Comparison of ENCODE assay signal across 9 mouse cellular contexts in the genomic region with DNA sequence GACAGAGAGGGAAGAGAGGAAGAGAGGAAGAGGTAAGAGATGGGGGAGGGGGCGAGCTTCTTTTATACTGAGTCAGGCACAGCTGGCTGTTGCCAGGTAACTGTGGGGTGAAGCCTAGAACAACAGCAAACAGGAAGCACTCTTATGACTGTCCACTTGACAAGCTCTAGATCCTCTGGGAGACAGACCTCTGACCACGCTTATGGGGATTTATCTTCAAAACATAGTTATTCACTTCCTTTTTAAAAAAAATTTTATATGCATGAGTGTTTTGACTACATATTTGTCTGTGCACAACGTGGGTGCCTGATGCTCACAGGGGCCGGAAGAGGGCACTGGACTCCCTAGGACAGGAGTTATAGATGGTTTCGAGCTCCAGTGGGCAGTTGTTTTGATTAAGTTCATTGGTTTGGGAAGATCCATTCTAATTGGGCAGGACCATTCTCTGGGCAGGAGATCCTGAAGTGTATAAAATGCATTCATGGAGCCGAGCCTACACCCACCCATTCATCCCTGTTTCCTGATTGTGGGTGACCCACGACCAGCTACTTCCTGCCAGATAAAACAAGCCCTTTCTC. TPM values are rescaled to one million over a fixed set of nuclear protein-coding genes. Genes with fewer than 3 reads are reported as not detected.
DNase-seq lines count a peak whose midpoint lies in the region; ATAC-seq lines count a peak whose summit lies in the region.
"Had no signal": no experiment of that assay in that cellular context is flagged by ENCODE, and none has a peak within 500 bp of the region (broad histone marks: within the 10 kb centered on the region; RNA-seq: fewer than 3 reads in every experiment).

No protein-coding gene starts in this region.

- no peaks in the 10 kb centered on the region for H3K36me3 ChIP-seq in hindbrain, embryonic 12.5 days
- H3K36me3 ChIP-seq in hindbrain, embryonic 16.5 days (ENCODE audit: control insufficient read depth, insufficient read depth, low read length) = no peaks in the 10 kb centered on the region
- H3K36me3 ChIP-seq in limb, embryonic 10.5 days = no peaks in the 10 kb centered on the region
- H3K36me3 ChIP-seq in splenic B cell, adult 2 months (ENCODE audit: control insufficient read depth, insufficient read depth, low read length, poor library complexity, severe bottlenecking) = no peaks in the 10 kb centered on the region

- intact Hi-C loops in gastrocnemius, postnatal 14 days (cut with DNase I; ENCODE audit: low total_unique reads) = no loop called here

- no peaks in the 10 kb centered on the region for H3K27me3 ChIP-seq in hindbrain, embryonic 12.5 days
- no peaks in the 10 kb centered on the region for H3K27me3 ChIP-seq in hindbrain, embryonic 16.5 days (replicated peaks; ENCODE audit: control insufficient read depth, insufficient read depth, low read length)
- H3K27me3 ChIP-seq in limb, embryonic 10.5 days (ENCODE audit: low read depth, poor library complexity, severe bottlenecking) = peaks cover 7% of the 10 kb centered on the region; the same call in 1 of the 2 replicates
- H3K27me3 ChIP-seq in splenic B cell, adult 2 months (ENCODE audit: control insufficient read depth, insufficient read depth, low read length, poor library complexity, severe bottlenecking) = no peaks in the 10 kb centered on the region

- H3K4me3 ChIP-seq in hindbrain, embryonic 12.5 days = no peak overlapping the region
- H3K4me3 ChIP-seq in hindbrain, embryonic 16.5 days (ENCODE audit: low read length) = no peak overlapping the region
- H3K4me3 ChIP-seq in limb, embryonic 10.5 days = peak overlapping the region; percentile 36

- 26% methylated on average over 7 of the region's 7 CpGs for whole genome bisulfite sequencing in hindbrain, embryonic 12.5 days
- 24% methylated on average over 7 of the region's 7 CpGs for WGBS in hindbrain, embryonic 16.5 days
- WGBS in limb, embryonic 10.5 days = 28% methylated on average over 7 of the region's 7 CpGs

- no peak overlapping the region for H3K9ac ChIP-seq in hindbrain, embryonic 12.5 days
- no peak overlapping the region for H3K9ac ChIP-seq in hindbrain, embryonic 16.5 days (ENCODE audit: low read depth, low read length)

- ATAC-seq in hindbrain, embryonic 12.5 days (ENCODE audit: low FRiP score) = no peak
- ATAC-seq in hindbrain, embryonic 16.5 days = no peak
- ATAC-seq in activated CD4-positive, CD25-positive, alpha-beta regulatory T cell, adult 4 months = peak; percentile 33

- DNase-seq in limb, embryonic 10.5 days (ENCODE audit: low spot score) = no peak
- peak; percentile 75 for DNase-seq in splenic B cell, adult 2 months (ENCODE audit: low read depth, low spot score)
- no peak for DNase-seq in Muller cell, postnatal 12 days (ENCODE audit: inconsistent ontology term)
- DNase-seq in gastrocnemius, postnatal 14 days = no peak
- no peak for DNase-seq in urinary bladder, postnatal 4 days (ENCODE audit: low spot score in 2 of 2)
- DNase-seq: kidney, adult 9 months had no signal

- peaks cover 27% of the 10 kb centered on the region for H3K4me1 ChIP-seq in hindbrain, embryonic 12.5 days
- peaks cover 13% of the 10 kb centered on the region for H3K4me1 ChIP-seq in hindbrain, embryonic 16.5 days (ENCODE audit: control insufficient read depth, insufficient read depth, low read depth, low read length)
- H3K4me1 ChIP-seq in limb, embryonic 10.5 days = peaks cover 40% of the 10 kb centered on the region

- peak overlapping the region; percentile 34; the same call in 1 of the 2 replicates for H3K4me2 ChIP-seq in hindbrain, embryonic 12.5 days (replicated peaks)
- no peak overlapping the region; the same call in none of the 2 replicates for H3K4me2 ChIP-seq in hindbrain, embryonic 16.5 days (ENCODE audit: low read length)

- no peaks in the 10 kb centered on the region for H3K9me3 ChIP-seq in hindbrain, embryonic 12.5 days (replicated peaks)
- H3K9me3 ChIP-seq in hindbrain, embryonic 16.5 days (ENCODE audit: control insufficient read depth, low read length) = peaks cover 3% of the 10 kb centered on the region; the same call in 1 of the 2 replicates
- H3K9me3 ChIP-seq in limb, embryonic 10.5 days (replicated peaks) = no peaks in the 10 kb centered on the region

- H3K27ac ChIP-seq in hindbrain, embryonic 12.5 days = no peak overlapping the region; the same call in 1 of the 2 replicates
- H3K27ac ChIP-seq in hindbrain, embryonic 16.5 days (ENCODE audit: low read depth, low read length) = no peak overlapping the region; the same call in 1 of the 2 replicates
- H3K27ac ChIP-seq in limb, embryonic 10.5 days = peak overlapping the region; percentile 80

RNA-seq across cellular contexts. Expression of a gene that starts 0.8 kb away (rescaled TPM):
- polyA plus RNA-seq in hindbrain, embryonic 12.5 days (2016; fragmentation: Nextera tagmentation; extraction: Ambion mirVana) = 0.50 and 0.93 TPM in 2 replicates
- 1.2 and 1.8 TPM in 2 replicates for polyA plus RNA-seq in hindbrain, embryonic 16.5 days (2015; fragmentation: Nextera tagmentation; extraction: Ambion mirVana)
- polyA plus RNA-seq in activated CD4-positive, CD25-positive, alpha-beta regulatory T cell, adult 4 months (2017; shearing (Covaris generic)) = 1 to 10 TPM; 3.5 to 5.2 TPM
- 0.36 and 0.79 TPM in 2 replicates for polyA plus RNA-seq in limb, embryonic 10.5 days (2016; fragmentation: Nextera tagmentation; extraction: Ambion mirVana)
- under 1 TPM in 1 of 2 experiments, not detected in 1; 0.11 TPM for total RNA-seq in gastrocnemius, postnatal 14 days (2021)

RNA-seq across cellular contexts. Expression of a gene that starts 23.2 kb away (rescaled TPM):
- polyA plus RNA-seq in hindbrain, embryonic 12.5 days (2016; fragmentation: Nextera tagmentation; extraction: Ambion mirVana) = 111 and 126 TPM in 2 replicates
- polyA plus RNA-seq in hindbrain, embryonic 16.5 days (2015; fragmentation: Nextera tagmentation; extraction: Ambion mirVana) = 106 and 116 TPM in 2 replicates
- 10 to 100 TPM; 54.5 to 63.6 TPM for polyA plus RNA-seq in activated CD4-positive, CD25-positive, alpha-beta regulatory T cell, adult 4 months (2017; shearing (Covaris generic))
- 179 and 196 TPM in 2 replicates for polyA plus RNA-seq in limb, embryonic 10.5 days (2016; fragmentation: Nextera tagmentation; extraction: Ambion mirVana)
- 10 to 100 TPM; 20.0 to 23.6 TPM for total RNA-seq in gastrocnemius, postnatal 14 days (2021)

RNA-seq across cellular contexts. Expression of a gene that starts 36.6 kb away (rescaled TPM):
- 18.3 and 19.0 TPM in 2 replicates for polyA plus RNA-seq in hindbrain, embryonic 12.5 days (2016; fragmentation: Nextera tagmentation; extraction: Ambion mirVana)
- 13.7 and 20.0 TPM in 2 replicates for polyA plus RNA-seq in hindbrain, embryonic 16.5 days (2015; fragmentation: Nextera tagmentation; extraction: Ambion mirVana)
- polyA plus RNA-seq in activated CD4-positive, CD25-positive, alpha-beta regulatory T cell, adult 4 months (2017; shearing (Covaris generic)) = 10 to 100 TPM; 11.5 to 17.0 TPM
- polyA plus RNA-seq in limb, embryonic 10.5 days (2016; fragmentation: Nextera tagmentation; extraction: Ambion mirVana) = 31.3 and 39.5 TPM in 2 replicates
- total RNA-seq in gastrocnemius, postnatal 14 days (2021) = 1 to 10 TPM in 1 of 2 experiments, under 1 TPM in 1; 0.86 to 1.8 TPM

RNA-seq across cellular contexts. Expression of a gene that starts 43.5 kb away (rescaled TPM):
- 38.9 and 44.8 TPM in 2 replicates for polyA plus RNA-seq in hindbrain, embryonic 12.5 days (2016; fragmentation: Nextera tagmentation; extraction: Ambion mirVana)
- 10.0 and 15.4 TPM in 2 replicates for polyA plus RNA-seq in hindbrain, embryonic 16.5 days (2015; fragmentation: Nextera tagmentation; extraction: Ambion mirVana)
- 100 to 1,000 TPM; 154 to 186 TPM for polyA plus RNA-seq in activated CD4-positive, CD25-positive, alpha-beta regulatory T cell, adult 4 months (2017; shearing (Covaris generic))
- 74.1 and 97.5 TPM in 2 replicates for polyA plus RNA-seq in limb, embryonic 10.5 days (2016; fragmentation: Nextera tagmentation; extraction: Ambion mirVana)
- 100 to 1,000 TPM; 132 to 175 TPM for total RNA-seq in gastrocnemius, postnatal 14 days (2021)
